ENCODE assay signal across 24 mouse cellular contexts in the genomic region with DNA sequence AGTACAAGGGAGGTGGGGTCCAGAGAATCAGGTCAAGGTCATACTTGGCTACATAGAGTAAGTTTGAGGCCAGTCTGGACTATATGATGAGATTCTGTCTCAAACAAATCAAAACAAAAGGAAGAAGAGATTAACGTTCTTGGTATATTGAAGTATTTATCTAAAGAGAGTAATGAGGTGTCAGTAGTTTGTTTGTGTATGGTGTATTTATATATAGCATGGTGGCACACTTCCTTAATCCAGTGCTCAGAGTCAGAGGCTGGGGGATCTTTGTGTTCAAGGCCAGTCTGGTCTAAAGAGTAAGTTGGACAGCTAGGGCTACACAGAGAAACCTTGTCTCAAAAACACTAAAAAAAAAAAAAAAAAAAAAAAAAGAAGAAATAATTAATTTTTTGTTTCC.
"Had no signal": no experiment of that assay in that cellular context is flagged by ENCODE, and none has a peak within 500 bp of the region (broad histone marks: within the 10 kb centered on the region; RNA-seq: fewer than 3 reads in every experiment).

No protein-coding gene starts in this region.

- H3K36me3 ChIP-seq: heart, embryonic 15.5 days; hindbrain, embryonic 12.5 days; intestine, embryonic 15.5 days had no signal

- H3K9me3 ChIP-seq: heart, embryonic 13.5 days; heart, embryonic 15.5 days; hindbrain, embryonic 10.5 days; hindbrain, embryonic 12.5 days; intestine, embryonic 15.5 days; limb, embryonic 13.5 days; limb, embryonic 15.5 days had no signal

- H3K9ac ChIP-seq: heart, embryonic 13.5 days; heart, embryonic 15.5 days; hindbrain, embryonic 12.5 days; hindbrain, embryonic 14.5 days; intestine, embryonic 15.5 days; limb, embryonic 13.5 days; limb, embryonic 15.5 days had no signal

- ATAC-seq: hindbrain, embryonic 16.5 days; inflammation-experienced regulatory T-cells, adult 6 months; intestine, embryonic 15.5 days; intestine, postnatal 0 days had no signal

- H3K27ac ChIP-seq: gastrocnemius, adult 2 months; heart, embryonic 13.5 days; heart, embryonic 15.5 days; hindbrain, embryonic 10.5 days; hindbrain, embryonic 12.5 days; hindbrain, embryonic 14.5 days; intestine, embryonic 15.5 days; layer of hippocampus, adult 2 months; left cerebral cortex, adult 2 months; limb, embryonic 13.5 days; limb, embryonic 15.5 days had no signal

- DNase-seq: gastrocnemius, adult 2 months; gastrocnemius, postnatal 10 days; gastrocnemius, postnatal 25 days; heart, adult 18-20 months; heart, postnatal 4 days; kidney, adult 18-20 months; kidney, adult 8-10 months; kidney, postnatal 10 days; kidney, postnatal 25 days; kidney, postnatal 4 days had no signal

- H3K4me1 ChIP-seq: hindbrain, embryonic 10.5 days; hindbrain, embryonic 12.5 days; intestine, embryonic 15.5 days had no signal

- H3K4me2 ChIP-seq: heart, embryonic 11.5 days; heart, embryonic 13.5 days; heart, embryonic 15.5 days; hindbrain, embryonic 12.5 days; hindbrain, embryonic 14.5 days; intestine, embryonic 15.5 days; limb, embryonic 13.5 days; limb, embryonic 15.5 days had no signal

- H3K4me3 ChIP-seq: gastrocnemius, adult 2 months; heart, embryonic 13.5 days; heart, embryonic 15.5 days; hindbrain, embryonic 10.5 days; hindbrain, embryonic 12.5 days; intestine, embryonic 15.5 days; layer of hippocampus, adult 2 months; left cerebral cortex, adult 2 months; limb, embryonic 13.5 days; limb, embryonic 15.5 days had no signal

- H3K27me3 ChIP-seq: heart, embryonic 13.5 days; heart, embryonic 15.5 days; hindbrain, embryonic 12.5 days; intestine, embryonic 15.5 days; limb, embryonic 13.5 days; limb, embryonic 15.5 days had no signal
